8 mouse cellular contexts compared by ENCODE assay signal in genomic region chr16:46010906-46011220, GRCm38 (mm10). TPM values are rescaled to one million over a fixed set of nuclear protein-coding genes. Genes with fewer than 3 reads are reported as not detected.
DNase-seq lines count a peak whose midpoint lies in the region; ATAC-seq and TF ChIP-seq lines count a peak whose summit lies in the region.

No protein-coding gene starts in this region.

- intact Hi-C loops in heart, adult 2 months (cut with DNase I): no loop called here

- H3K4me2 ChIP-seq in hindbrain, embryonic 16.5 days (ENCODE audit: low read length): peak overlapping the region; percentile 87
- H3K4me2 ChIP-seq in liver, embryonic 11.5 days: peak overlapping the region; percentile 87
- H3K4me2 ChIP-seq in midbrain, postnatal 0 days (ENCODE audit: low read depth, low read length, poor library complexity, severe bottlenecking): peak overlapping the region; percentile 62

- H3K79me2 ChIP-seq in heart, adult 2 months (replicated peaks; ENCODE audit: control insufficient read depth, insufficient read depth, low read length): no peaks in the 10 kb centered on the region

- WGBS in heart, adult 2 months: 11% methylated on average over 5 of the region's 5 CpGs
- WGBS in hindbrain, embryonic 16.5 days: 6% methylated on average over 5 of the region's 5 CpGs
- WGBS in liver, embryonic 11.5 days: 10% methylated on average over 5 of the region's 5 CpGs
- WGBS in midbrain, postnatal 0 days: 4% methylated on average over 5 of the region's 5 CpGs

- ATAC-seq in hindbrain, embryonic 16.5 days: no peak
- ATAC-seq in liver, embryonic 11.5 days (replicated peaks; ENCODE audit: low FRiP score): peak; percentile 24; the same call in 1 of the 2 replicates
- peak; percentile 15; the same call in 1 of the 2 replicates for ATAC-seq in midbrain, postnatal 0 days (ENCODE audit: low FRiP score)

- no peak for DNase-seq in heart, adult 2 months
- DNase-seq in heart, postnatal 4 days: no peak
- no peak for DNase-seq in liver, embryonic 11.5 days (ENCODE audit: low spot score)
- no peak for DNase-seq in midbrain, postnatal 0 days (ENCODE audit: low spot score)
- no peak for DNase-seq in layer of hippocampus, postnatal 25 days (ENCODE audit: extremely low spot score in 1 of 2, low spot score in 1 of 2)
- no peak for DNase-seq in gastrocnemius, postnatal 25 days

- no peak for TF ChIP-seq CTCF in heart, adult 2 months (IDR thresholded peaks at IDR 0.05)
- no peak for TF ChIP-seq CTCF in cortical plate, adult 2 months (IDR thresholded peaks at IDR 0.05; ENCODE audit: extremely low read depth, insufficient read depth, low read length)
- no peak for TF ChIP-seq CTCF in midbrain, postnatal 0 days (IDR thresholded peaks at IDR 0.05)

- no peak for TF ChIP-seq EP300 in heart, adult 2 months (IDR thresholded peaks at IDR 0.05; ENCODE audit: insufficient read depth, low read depth, low read length)

- H3K9ac ChIP-seq in heart, adult 2 months (ENCODE audit: low read depth, low read length): peak overlapping the region; percentile 51
- peak overlapping the region; percentile 72 for H3K9ac ChIP-seq in hindbrain, embryonic 16.5 days (ENCODE audit: low read depth, low read length)
- peak overlapping the region; percentile 57 for H3K9ac ChIP-seq in liver, embryonic 11.5 days (ENCODE audit: low read depth, low read length)
- peak overlapping the region; percentile 57 for H3K9ac ChIP-seq in midbrain, postnatal 0 days (replicated peaks; ENCODE audit: low read length, poor library complexity, severe bottlenecking)

- peaks cover 2% of the 10 kb centered on the region for H3K4me1 ChIP-seq in heart, adult 2 months (ENCODE audit: control insufficient read depth, insufficient read depth, low read length)
- no peaks in the 10 kb centered on the region for H3K4me1 ChIP-seq in cortical plate, adult 2 months (ENCODE audit: control insufficient read depth, insufficient read depth, low read length)
- H3K4me1 ChIP-seq in hindbrain, embryonic 16.5 days (ENCODE audit: control insufficient read depth, insufficient read depth, low read depth, low read length): peaks cover 10% of the 10 kb centered on the region
- 0 out of 2 replicates have a peak, but pooled peaks cover 2% of the 10 kb centered on the region for H3K4me1 ChIP-seq in liver, embryonic 11.5 days (replicated peaks; ENCODE audit: control insufficient read depth, insufficient read depth, low read length)
- no peaks in the 10 kb centered on the region; the same call in 1 of the 2 replicates for H3K4me1 ChIP-seq in midbrain, postnatal 0 days (ENCODE audit: insufficient read depth, low read length)

- H3K9me3 ChIP-seq in hindbrain, embryonic 16.5 days (ENCODE audit: control insufficient read depth, low read length): no peaks in the 10 kb centered on the region
- no peaks in the 10 kb centered on the region for H3K9me3 ChIP-seq in liver, embryonic 11.5 days (ENCODE audit: control insufficient read depth, low read length)
- H3K9me3 ChIP-seq in midbrain, postnatal 0 days (ENCODE audit: low read length): no peaks in the 10 kb centered on the region

- no peaks in the 10 kb centered on the region for H3K36me3 ChIP-seq in heart, adult 2 months (ENCODE audit: control insufficient read depth, insufficient read depth, low read length)
- H3K36me3 ChIP-seq in hindbrain, embryonic 16.5 days (ENCODE audit: control insufficient read depth, insufficient read depth, low read length): no peaks in the 10 kb centered on the region
- H3K36me3 ChIP-seq in liver, embryonic 11.5 days (ENCODE audit: control insufficient read depth, insufficient read depth, low read length): no peaks in the 10 kb centered on the region
- H3K36me3 ChIP-seq in midbrain, postnatal 0 days (ENCODE audit: insufficient read depth, low read length): no peaks in the 10 kb centered on the region

- peak overlapping the region; percentile 75 for H3K4me3 ChIP-seq in heart, adult 2 months
- peak overlapping the region; percentile 57 for H3K4me3 ChIP-seq in cortical plate, adult 2 months (ENCODE audit: insufficient read depth, low read length)
- peak overlapping the region; percentile 72 for H3K4me3 ChIP-seq in hindbrain, embryonic 16.5 days (ENCODE audit: low read length)
- peak overlapping the region; percentile 63 for H3K4me3 ChIP-seq in liver, embryonic 11.5 days (ENCODE audit: low read depth, low read length)
- peak overlapping the region; percentile 71 for H3K4me3 ChIP-seq in midbrain, postnatal 0 days (ENCODE audit: low read depth, low read length)

- peak overlapping the region; percentile 73 for H3K27ac ChIP-seq in heart, adult 2 months
- H3K27ac ChIP-seq in cortical plate, adult 2 months (ENCODE audit: insufficient read depth, low read length): no peak overlapping the region; the same call in 1 of the 2 replicates
- H3K27ac ChIP-seq in hindbrain, embryonic 16.5 days (ENCODE audit: low read depth, low read length): peak overlapping the region; percentile 75
- peak overlapping the region; percentile 69; the same call in 1 of the 2 replicates for H3K27ac ChIP-seq in liver, embryonic 11.5 days (ENCODE audit: low read depth, low read length)
- H3K27ac ChIP-seq in midbrain, postnatal 0 days (ENCODE audit: low read depth, low read length): peak overlapping the region; percentile 73

- TF ChIP-seq POLR2A in heart, adult 2 months (IDR thresholded peaks at IDR 0.05; ENCODE audit: insufficient read depth, low read depth, low read length): no peak
- TF ChIP-seq POLR2A in cortical plate, adult 2 months (IDR thresholded peaks at IDR 0.05; ENCODE audit: extremely low read depth, insufficient read depth, low read length): no peak

- H3K27me3 ChIP-seq in heart, adult 2 months (ENCODE audit: control insufficient read depth, insufficient read depth, low read length): no peaks in the 10 kb centered on the region
- no peaks in the 10 kb centered on the region for H3K27me3 ChIP-seq in hindbrain, embryonic 16.5 days (replicated peaks; ENCODE audit: control insufficient read depth, insufficient read depth, low read length)
- no peaks in the 10 kb centered on the region for H3K27me3 ChIP-seq in liver, embryonic 11.5 days (replicated peaks; ENCODE audit: control insufficient read depth, insufficient read depth, low read length)
- H3K27me3 ChIP-seq in midbrain, postnatal 0 days (ENCODE audit: insufficient read depth, low read length): no peaks in the 10 kb centered on the region

RNA-seq across cellular contexts. Expression of gene Plcxd2, which starts 0.8 kb away (rescaled TPM):
- total RNA-seq in heart, adult 2 months (2021): under 1 TPM; 0.10 to 0.18 TPM
- 0.18 and 0.26 TPM in 2 replicates for polyA plus RNA-seq in heart, adult 2 months (2012; rRNA removed)
- under 1 TPM; 0.45 to 0.50 TPM for total RNA-seq in heart, postnatal 4 days (2021)
- polyA plus RNA-seq in cortical plate, adult 2 months (2012; rRNA removed): 39.9 and 43.2 TPM in 2 replicates
- polyA plus RNA-seq in hindbrain, embryonic 16.5 days (2015; fragmentation: Nextera tagmentation; extraction: Ambion mirVana): 16.1 and 16.6 TPM in 2 replicates
- 3.5 and 3.8 TPM in 2 replicates for polyA plus RNA-seq in liver, embryonic 11.5 days (2014; fragmentation: Nextera tagmentation; extraction: Ambion mirVana)
- total RNA-seq in midbrain, postnatal 0 days (2014; rRNA removed): 40.5 and 41.5 TPM in 2 replicates
- polyA plus RNA-seq in midbrain, postnatal 0 days (2015; fragmentation: Nextera tagmentation; extraction: Ambion mirVana): 12.9 and 13.3 TPM in 2 replicates
- 10 to 100 TPM; 16.1 to 18.0 TPM for total RNA-seq in layer of hippocampus, postnatal 25 days (2021)
- total RNA-seq in gastrocnemius, postnatal 25 days (2021): under 1 TPM; 0.15 to 0.19 TPM

RNA-seq across cellular contexts. Expression of gene Phldb2, which starts 57.5 kb away (rescaled TPM):
- 10 to 100 TPM; 10.9 to 13.0 TPM for total RNA-seq in heart, adult 2 months (2021)
- 3.6 and 6.9 TPM in 2 replicates for polyA plus RNA-seq in heart, adult 2 months (2012; rRNA removed)
- 10 to 100 TPM; 87.3 to 88.9 TPM for total RNA-seq in heart, postnatal 4 days (2021)
- 5.3 and 5.4 TPM in 2 replicates for polyA plus RNA-seq in cortical plate, adult 2 months (2012; rRNA removed)
- polyA plus RNA-seq in hindbrain, embryonic 16.5 days (2015; fragmentation: Nextera tagmentation; extraction: Ambion mirVana): 6.8 and 7.9 TPM in 2 replicates
- polyA plus RNA-seq in liver, embryonic 11.5 days (2014; fragmentation: Nextera tagmentation; extraction: Ambion mirVana): 24.3 and 25.9 TPM in 2 replicates
- 4.5 and 9.4 TPM in 2 replicates for total RNA-seq in midbrain, postnatal 0 days (2014; rRNA removed)
- polyA plus RNA-seq in midbrain, postnatal 0 days (2015; fragmentation: Nextera tagmentation; extraction: Ambion mirVana): 4.2 and 4.8 TPM in 2 replicates
- total RNA-seq in layer of hippocampus, postnatal 25 days (2021): 1 to 10 TPM; 4.7 to 7.0 TPM
- total RNA-seq in gastrocnemius, postnatal 25 days (2021): 1 to 10 TPM; 9.4 to 9.9 TPM

Comparison
In these comparisons a context has a peak if more than half of its experiments do, and no peak if none do; other contexts are left out.
1. RNA of gene Plcxd2, which starts 0.8 kb away (total RNA-seq): 40.5 to 41.5 TPM in midbrain, postnatal 0 days and 16.1 to 18.0 TPM in layer of hippocampus, postnatal 25 days; 0.45 to 0.50 TPM in heart, postnatal 4 days, 0.15 to 0.19 TPM in gastrocnemius, postnatal 25 days and 0.10 to 0.18 TPM in heart, adult 2 months; every median in the first group is over 10 times any median in the second.
2. Peak in every context shown above with its lines, with median percentiles within 50 percentile points of each other: H3K4me3 ChIP-seq, H3K9ac ChIP-seq and H3K4me2 ChIP-seq.